Mouse (Mus musculus) lung, postnatal 0 days (tissue): Measurements from ENCODE around the gene Setd3. TPM values are rescaled to one million over a fixed set of nuclear protein-coding genes. Genes with fewer than 3 reads are reported as not detected.

Experiments used
- ATAC-seq: fragments of 200-750 bp; cut with Nextera tagmentation; 2 replicates; pipeline ENCODE4 v1.8.0; 2017; ENCODE audit warnings: moderate library complexity
- DNase-seq: peaks from one replicate; pipeline ENCODE4 v3.0.0-alpha.2; 2016; ENCODE audit warnings: low spot score
- H3K27ac ChIP-seq: fragments of 300-500 bp; sonication (generic); 2 replicates; pipeline ENCODE4 v1.5.1; 2014; ENCODE audit warnings: antibody characterized with exemption, mild to moderate bottlenecking, low read length, mixed read lengths
- H3K27me3 ChIP-seq: fragments of 300-500 bp; sonication (generic); replicated peaks from 2 replicates; pipeline ENCODE4 v1.6.1; 2014; ENCODE audit warnings: low read length, mixed read lengths; ENCODE audit not compliant: insufficient read depth
- H3K36me3 ChIP-seq: fragments of 300-500 bp; sonication (generic); 2 replicates; pipeline ENCODE4 v1.6.1; 2014; ENCODE audit warnings: low read length, mixed read lengths; ENCODE audit not compliant: insufficient read depth
- H3K4me1 ChIP-seq: fragments of 300-500 bp; sonication (generic); 2 replicates; pipeline ENCODE4 v1.6.1; 2014; ENCODE audit warnings: antibody characterized with exemption, low read depth, low read length, mixed read lengths; ENCODE audit not compliant: insufficient read depth
- H3K4me2 ChIP-seq: fragments of 300-500 bp; sonication (generic); replicated peaks from 2 replicates; pipeline ENCODE4 v1.6.1; 2014; ENCODE audit warnings: low read depth, mild to moderate bottlenecking, low read length, moderate library complexity, mixed read lengths
- H3K4me3 ChIP-seq: fragments of 300-500 bp; sonication (generic); 2 replicates; pipeline ENCODE4 v1.5.1; 2014; ENCODE audit warnings: low read depth, low read length
- H3K9ac ChIP-seq: fragments of 300-500 bp; sonication (generic); replicated peaks from 2 replicates; pipeline ENCODE4 v1.6.1; 2014; ENCODE audit warnings: low read depth, mild to moderate bottlenecking
- H3K9me3 ChIP-seq: fragments of 300-500 bp; sonication (generic); 2 replicates; pipeline ENCODE4 v1.6.1; 2016; ENCODE audit warnings: low read length, mixed read lengths
- CTCF ChIP-seq: IDR thresholded peaks from 2 replicates; pipeline ENCODE4 v1.5.1; 2016; ENCODE audit warnings: antibody characterized with exemption, mild to moderate bottlenecking
- EP300 ChIP-seq: IDR thresholded peaks from 2 replicates; pipeline ENCODE4 v1.6.1; 2016; ENCODE audit warnings: antibody characterized with exemption, mild to moderate bottlenecking, control low read depth
- WGBS: fragments of 180-500 bp; shearing (Covaris S2); extraction: QIAGEN DNeasy Blood & Tissue Kit; methylation state at CpG from one replicate; pipeline ENCODE4 v1.1.7; 2014; 5-methylcytosine and 5-hydroxymethylcytosine counted together
- polyA plus RNA-seq: library from polyadenylated mRNA; unstranded; fragments of >200 nt; fragmentation: Nextera tagmentation; extraction: Ambion mirVana; gene quantifications from 2 replicates; pipeline ENCODE4 v1.2.1, GENCODE M21; 2015

The Setd3 gene
- polyA plus RNA-seq, 1 experiment from 2014 or later = 60.3 TPM

- ATAC-seq (no peak), DNase-seq (no peak)
- 88% methylated on average over 5 of the region's 5 CpGs for WGBS
- Histone ChIP-seq H3K4me3 (no peak overlapping the region), H3K36me3 (peaks cover 53% of the 10 kb centered on the region), H3K9me3 (no peaks in the 10 kb centered on the region), H3K27ac (no peak overlapping the region), H3K9ac (no peak overlapping the region), H3K4me2 (no peak overlapping the region), H3K27me3 (no peaks in the 10 kb centered on the region), H3K4me1 (no peaks in the 10 kb centered on the region)
- TF ChIP-seq EP300 (no peak), CTCF (no peak)
Observed at GRCm38 (mm10) chr12:108193878-108194277, 14.8 kb upstream of the Setd3 start.

DNA sequence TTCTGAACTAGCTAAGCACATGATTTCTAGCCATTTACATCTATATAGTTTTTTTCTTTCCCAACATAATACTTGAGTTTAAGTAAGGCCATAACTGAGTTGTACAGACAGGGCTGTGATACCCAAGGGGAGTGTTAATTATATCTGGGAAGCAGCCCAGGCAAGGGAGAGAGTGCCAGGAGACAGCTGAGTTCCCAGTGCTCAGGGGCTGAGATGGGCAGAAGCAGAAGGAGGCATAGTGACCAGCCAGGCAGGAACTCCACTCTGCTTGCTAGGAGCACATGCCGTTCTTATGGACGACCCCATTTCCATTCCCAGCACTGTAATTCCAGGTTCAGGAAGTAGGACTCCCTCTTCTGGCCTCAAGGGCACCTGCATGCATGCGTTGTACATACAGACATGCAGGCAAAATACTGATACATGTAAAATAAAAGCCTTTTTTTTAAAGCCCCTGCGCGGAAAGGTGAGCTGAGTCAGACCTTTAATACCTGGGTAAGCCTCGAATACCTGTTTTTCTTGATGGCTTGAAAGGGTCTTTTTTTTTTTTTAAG lies 8.5 kb upstream of the Setd3 start:
- TF ChIP-seq EP300 (no peak), CTCF (no peak; the same call in 1 of the 2 replicates)
- DNase-seq = no peak
- H3K4me3 ChIP-seq = no peak overlapping the region
- H3K27me3 ChIP-seq = no peaks in the 10 kb centered on the region
- WGBS = 91% methylated on average over 6 of the region's 6 CpGs
- no peaks in the 10 kb centered on the region for H3K9me3 ChIP-seq
- peaks cover 43% of the 10 kb centered on the region for H3K36me3 ChIP-seq
- no peak overlapping the region for H3K4me2 ChIP-seq
- no peaks in the 10 kb centered on the region for H3K4me1 ChIP-seq
- ATAC-seq = no peak
- no peak overlapping the region for H3K27ac ChIP-seq
- no peak overlapping the region for H3K9ac ChIP-seq

- Histone ChIP-seq H3K36me3 (peaks cover 10% of the 10 kb centered on the region; the same call in 1 of the 2 replicates), H3K9me3 (no peaks in the 10 kb centered on the region), H3K4me2 (no peak overlapping the region), H3K27ac (no peak overlapping the region), H3K27me3 (no peaks in the 10 kb centered on the region), H3K4me1 (peaks cover 12% of the 10 kb centered on the region; the same call in 1 of the 2 replicates), H3K9ac (no peak overlapping the region), H3K4me3 (no peak overlapping the region)
- DNase-seq (no peak), ATAC-seq (no peak)
- WGBS = 96% methylated on average over 6 of the region's 6 CpGs
- no peak for TF ChIP-seq EP300
- no peak for TF ChIP-seq CTCF
Observed at GRCm38 (mm10) chr12:108181716-108182115, 2.6 kb upstream of the Setd3 start.

GRCm38 (mm10) chr12:108179321-108180266 lies 480 bp upstream of the Setd3 start, which contains the start of gene Ccnk:
Gene Ccnk (plus strand): TSS chr12:108179579.
- peak within 1 kb of the TSS; percentile 85 for H3K4me2 ChIP-seq
- peak within 1 kb of the TSS; percentile 97 for H3K27ac ChIP-seq
- H3K27me3 ChIP-seq = no peaks in the 10 kb centered on the region
- peaks cover 17% of the 10 kb centered on the region; the same call in 1 of the 2 replicates for H3K4me1 ChIP-seq
- H3K4me3 ChIP-seq = peak within 1 kb of the TSS; percentile 92
- ATAC-seq (peak; percentile 97), DNase-seq (peak; percentile 100)
- H3K9me3 ChIP-seq = no peaks in the 10 kb centered on the region
- under 1% methylated on average over 65 of the region's 82 CpGs for WGBS
- 0 out of 2 replicates have a peak, but pooled peaks cover 5% of the 10 kb centered on the region for H3K36me3 ChIP-seq
- H3K9ac ChIP-seq = peak within 1 kb of the TSS; percentile 95
- TF ChIP-seq EP300 = peak; percentile 88
- peak; percentile 56 for TF ChIP-seq CTCF

- H3K4me3 ChIP-seq = peak overlapping the region; percentile 92
- H3K9ac ChIP-seq = peak overlapping the region; percentile 95
- peak; percentile 30 for ATAC-seq
- H3K4me1 ChIP-seq = peaks cover 17% of the 10 kb centered on the region; the same call in 1 of the 2 replicates
- H3K27ac ChIP-seq = peak overlapping the region; percentile 97
- no peaks in the 10 kb centered on the region for H3K27me3 ChIP-seq
- 0 out of 2 replicates have a peak, but pooled peaks cover 5% of the 10 kb centered on the region for H3K36me3 ChIP-seq
- H3K4me2 ChIP-seq = peak overlapping the region; percentile 66
- under 1% methylated on average over 72 of the region's 103 CpGs for WGBS
- peak; percentile 71 for DNase-seq
- TF ChIP-seq EP300 (no peak), CTCF (peak; percentile 3; the same call in 1 of the 2 replicates)
- H3K9me3 ChIP-seq = no peaks in the 10 kb centered on the region
Observed at GRCm38 (mm10) chr12:108178331-108179245, 526 bp downstream of the Setd3 start.
